Mouse (Mus musculus) liver, embryonic 14.5 days (tissue): ENCODE measurements around the gene Ttc6.

Experiments used
- CTCF ChIP-seq: IDR thresholded peaks from 2 replicates; pipeline ENCODE4 v1.5.1; 2016; ENCODE audit warnings: antibody characterized with exemption, low read depth, control low read depth
- EP300 ChIP-seq: IDR thresholded peaks from 2 replicates; pipeline ENCODE4 v1.6.1; 2016; ENCODE audit warnings: antibody characterized with exemption, low read depth

DNA sequence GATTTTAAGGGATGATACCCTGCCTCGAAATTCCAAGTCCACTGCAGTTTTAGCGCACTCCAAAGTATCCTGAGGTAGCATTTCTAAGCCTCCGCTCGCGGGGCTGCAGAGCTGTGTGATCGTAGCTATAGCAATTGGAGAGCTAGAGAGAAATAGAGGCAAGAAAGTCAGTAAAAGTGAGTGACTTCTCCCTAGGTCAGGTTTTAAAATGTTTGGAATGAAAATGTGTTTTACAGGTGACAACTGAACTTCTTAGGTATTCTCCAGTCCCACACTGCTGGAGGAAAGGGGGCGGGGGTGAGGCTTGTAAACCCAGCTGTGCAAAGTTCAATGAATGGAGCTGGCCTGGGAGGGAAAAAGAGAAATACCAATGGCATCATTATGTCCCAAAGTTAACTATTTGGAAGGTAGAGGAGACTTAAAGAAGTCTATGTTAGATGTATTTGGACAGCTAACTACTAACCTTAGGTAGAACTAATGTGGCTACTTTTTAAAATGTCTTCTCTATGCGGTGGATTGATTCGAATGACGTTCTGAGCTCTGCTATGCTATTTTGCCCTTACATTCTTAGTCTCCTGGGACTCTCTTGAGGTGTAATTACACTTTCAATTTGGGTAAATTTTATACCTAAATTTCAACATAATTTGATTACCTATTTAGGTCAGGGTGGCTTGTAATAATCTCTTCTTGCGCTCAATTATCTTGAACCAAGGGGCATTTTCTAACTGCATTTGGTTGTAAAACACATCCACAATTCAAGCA, 26.8 kb upstream of the Ttc6 start:
- TF ChIP-seq CTCF (no peak), EP300 (no peak)
